Mouse (Mus musculus) heart, adult 9 months (tissue): ENCODE results near the gene 4930503E14Rik.
"Not testable (repeated sequence)": the region's sequence is repeated elsewhere in the genome, so short reads cannot be mapped to it uniquely, and the experiment has no call there.

Experiments
- DNase-seq, 2 experiments: peaks; one replicate each; pipeline ENCODE4 v3.0.0; 2022; ENCODE audit warnings: low spot score in 2 of 2

4930503E14Rik gene

DNA sequence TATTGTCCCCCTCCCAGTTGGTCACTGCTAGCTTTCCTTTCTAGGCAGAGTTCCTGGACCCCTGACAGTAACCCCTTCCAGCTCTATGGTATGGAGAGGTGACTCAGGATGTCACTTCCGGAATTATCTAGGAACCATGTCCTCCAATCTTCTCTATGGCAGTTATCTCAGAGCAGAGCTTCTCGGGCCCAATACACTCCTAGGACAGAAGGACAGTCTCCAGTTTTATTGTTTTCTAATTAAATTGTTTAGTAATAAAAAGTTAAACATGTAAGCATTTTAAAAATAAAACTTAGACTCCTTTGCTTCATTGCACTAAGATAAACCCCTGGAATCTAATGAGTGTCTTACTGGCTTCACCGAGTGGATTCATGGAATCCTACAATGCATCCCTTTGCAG is at the start of gene 4930503E14Rik:
Gene 4930503E14Rik, minus strand, starts transcription at position 101 of the 400 bp plus-strand sequence.
- not testable (repeated sequence) for DNase-seq

GRCm38 (mm10) chr14:44248039-44248438 is 35.0 kb upstream of the 4930503E14Rik start:
- DNase-seq, result no peak

DNA sequence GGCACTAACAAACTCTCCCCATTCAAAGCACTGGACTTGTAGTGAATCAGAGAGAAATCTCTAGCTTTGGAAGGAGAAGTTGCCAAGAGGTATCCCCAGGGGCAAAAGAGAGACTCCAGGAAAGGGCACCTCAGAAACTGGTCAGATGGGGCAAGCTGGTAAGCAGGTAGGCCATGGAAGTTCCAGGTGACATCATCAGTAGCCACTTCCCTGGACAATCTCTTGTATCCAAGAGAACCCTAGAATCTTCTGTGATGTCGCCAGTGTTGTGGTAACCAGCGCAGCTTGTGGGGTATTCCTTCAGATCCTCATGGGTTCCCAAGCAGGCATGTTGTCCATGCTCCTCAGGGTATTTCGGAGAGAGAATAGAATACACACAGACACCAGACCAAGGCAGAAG is 15.7 kb downstream of the 4930503E14Rik start, which contains the start of gene Gm8212:
Gene Gm8212, plus strand, starts transcription at position 301 of the 400 bp plus-strand sequence.
- not testable (repeated sequence) for DNase-seq

- not testable (repeated sequence) for DNase-seq
Observed at GRCm38 (mm10) chr14:44123551-44123950, 89.5 kb downstream of the 4930503E14Rik start, which contains the start of gene Gm3327. Gene Gm3327 (plus strand): TSS chr14:44123851.
